Mouse (Mus musculus): ENCODE results near the gene Scly.

DNA sequence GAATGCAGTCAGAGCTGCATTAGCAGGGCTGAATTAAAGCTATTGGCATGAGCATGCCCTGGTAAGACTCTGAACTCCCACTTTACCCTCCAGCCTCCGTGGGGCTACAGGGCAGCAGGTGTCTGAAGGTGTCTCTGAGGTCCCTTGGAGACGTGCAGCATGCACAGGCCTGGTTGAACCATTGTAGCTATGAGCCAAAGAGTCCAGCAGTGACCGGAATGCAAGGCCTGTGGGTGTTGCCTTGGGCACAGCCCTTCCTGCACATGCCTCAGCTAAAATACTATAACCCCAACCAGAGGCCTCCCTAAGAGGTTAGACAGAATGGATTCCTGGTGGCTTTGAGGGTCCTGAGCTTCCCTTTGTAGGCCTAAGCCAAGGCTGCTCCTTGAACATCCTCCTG is 53.1 kb downstream of the Scly start:
- no peak for TF ChIP-seq POLR2A (IDR thresholded peaks at IDR 0.05; ENCODE audit: insufficient read depth, low read length)
- TF ChIP-seq CTCF (IDR thresholded peaks at IDR 0.05; ENCODE audit: low read depth, low read length): no peak

Data from ES-Bruce4 (cell line).